Mouse (Mus musculus): ENCODE measurements at regions not wholly inside any gene's neighbourhood (a gene's known extent, or its start where the extent isn't known, plus 50 kb on each side); places are given as distances from the start of the nearest gene placed in this dataset.
A peak's percentile ranks its signal among the peaks of the same experiment; 100 is the strongest.

DNA sequence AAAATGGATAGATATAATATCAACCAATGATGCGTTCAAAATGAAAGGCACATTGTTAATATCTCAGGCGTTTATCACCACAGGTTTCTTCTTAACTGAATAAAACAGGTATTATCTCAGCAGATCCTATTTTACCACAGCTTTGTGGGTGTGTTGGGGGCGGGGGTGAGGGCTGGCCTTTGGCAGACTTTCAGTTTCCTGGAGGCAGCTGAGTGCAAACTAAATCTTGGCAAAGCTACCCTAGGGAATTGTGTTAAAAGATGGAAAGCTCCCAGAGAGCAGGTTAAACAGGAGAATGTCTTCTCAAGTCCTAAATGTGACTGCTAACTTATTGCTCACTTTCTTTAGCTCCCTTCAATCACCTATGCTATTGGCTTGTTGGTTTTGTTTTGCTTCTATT, 223.8 kb downstream of the Kdm4c start:
- Histone ChIP-seq H3K27me3 (ENCODE audit: control insufficient read depth, insufficient read depth, low read depth, low read length) (no peaks in the 10 kb centered on the region), H3K9me3 (replicated peaks; ENCODE audit: control insufficient read depth, low read length) (no peaks in the 10 kb centered on the region), H3K4me3 (ENCODE audit: low read depth, low read length) (no peak overlapping the region), H3K4me1 (ENCODE audit: control insufficient read depth, low read depth, low read length) (no peaks in the 10 kb centered on the region), H3K9ac (ENCODE audit: low read depth, low read length) (no peak overlapping the region), H3K27ac (ENCODE audit: low read length) (no peak overlapping the region), H3K36me3 (ENCODE audit: control insufficient read depth, insufficient read depth) (no peaks in the 10 kb centered on the region), H3K4me2 (ENCODE audit: low read depth, low read length) (no peak overlapping the region)
- no peak for ATAC-seq (ENCODE audit: low read depth)
- 37% methylated on average over 3 of the region's 3 CpGs for WGBS (ENCODE audit: insufficient replicate concordance)

DNA sequence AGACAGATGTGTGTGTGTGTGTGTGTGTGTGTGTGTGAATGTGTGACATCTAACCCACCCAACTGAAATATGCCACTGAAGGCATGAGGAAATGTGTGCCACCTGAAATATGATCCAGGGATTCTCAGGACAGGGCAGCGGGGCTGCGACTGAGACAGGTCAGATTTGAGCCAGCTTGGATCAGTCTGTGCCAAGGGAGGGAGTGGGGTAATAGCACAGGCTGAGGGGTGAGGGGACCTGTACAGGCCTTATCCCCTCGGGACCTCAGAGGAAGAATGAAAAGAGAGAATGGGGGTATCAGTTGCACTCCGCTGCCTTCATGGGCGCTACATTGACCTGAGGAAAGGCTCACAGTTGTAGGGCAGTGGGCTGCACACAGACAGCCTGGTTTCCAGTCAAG, 270.2 kb downstream of the Kdm4c start:
- Histone ChIP-seq H3K36me3 (ENCODE audit: control insufficient read depth, insufficient read depth) (no peaks in the 10 kb centered on the region), H3K27me3 (ENCODE audit: control insufficient read depth, insufficient read depth, low read depth, low read length) (no peaks in the 10 kb centered on the region), H3K9me3 (replicated peaks; ENCODE audit: control insufficient read depth, low read length) (no peaks in the 10 kb centered on the region), H3K4me3 (ENCODE audit: low read depth, low read length) (no peak overlapping the region), H3K9ac (ENCODE audit: low read depth, low read length) (no peak overlapping the region), H3K27ac (ENCODE audit: low read length) (no peak overlapping the region), H3K4me2 (ENCODE audit: low read depth, low read length) (no peak overlapping the region), H3K4me1 (ENCODE audit: control insufficient read depth, low read depth, low read length) (no peaks in the 10 kb centered on the region)
- ATAC-seq (ENCODE audit: low read depth), result no peak
- WGBS (ENCODE audit: insufficient replicate concordance), result 75% methylated on average over 5 of the region's 5 CpGs

- no peak overlapping the region for H3K27ac ChIP-seq (ENCODE audit: low read length)
- no peaks in the 10 kb centered on the region for H3K36me3 ChIP-seq (ENCODE audit: control insufficient read depth, insufficient read depth)
- H3K4me2 ChIP-seq (ENCODE audit: low read depth, low read length), result no peak overlapping the region
- WGBS (ENCODE audit: insufficient replicate concordance), result 48% methylated on average over 1 of the region's 1 CpGs
- H3K4me3 ChIP-seq (ENCODE audit: low read depth, low read length), result no peak overlapping the region
- H3K9me3 ChIP-seq (replicated peaks; ENCODE audit: control insufficient read depth, low read length), result no peaks in the 10 kb centered on the region
- H3K27me3 ChIP-seq (ENCODE audit: control insufficient read depth, insufficient read depth, low read depth, low read length), result no peaks in the 10 kb centered on the region
- no peak overlapping the region for H3K9ac ChIP-seq (ENCODE audit: low read depth, low read length)
- ATAC-seq (ENCODE audit: low read depth), result peak; percentile 41; the same call in 1 of the 2 replicates
- H3K4me1 ChIP-seq (ENCODE audit: control insufficient read depth, low read depth, low read length), result no peaks in the 10 kb centered on the region
Measured at GRCm38 (mm10) chr4:74553888-74554287, 311.6 kb downstream of the Kdm4c start.

- WGBS (ENCODE audit: insufficient replicate concordance), result 9% methylated on average over 2 of the region's 2 CpGs
- ATAC-seq (ENCODE audit: low read depth), result no peak
- no peak overlapping the region for H3K27ac ChIP-seq (ENCODE audit: low read length)
- H3K4me2 ChIP-seq (ENCODE audit: low read depth, low read length), result no peak overlapping the region
- no peak overlapping the region for H3K9ac ChIP-seq (ENCODE audit: low read depth, low read length)
- no peak overlapping the region for H3K4me3 ChIP-seq (ENCODE audit: low read depth, low read length)
- no peaks in the 10 kb centered on the region for H3K36me3 ChIP-seq (ENCODE audit: control insufficient read depth, insufficient read depth)
- H3K27me3 ChIP-seq (ENCODE audit: control insufficient read depth, insufficient read depth, low read depth, low read length), result no peaks in the 10 kb centered on the region
- H3K4me1 ChIP-seq (ENCODE audit: control insufficient read depth, low read depth, low read length), result no peaks in the 10 kb centered on the region
- no peaks in the 10 kb centered on the region for H3K9me3 ChIP-seq (replicated peaks; ENCODE audit: control insufficient read depth, low read length)
Measured at GRCm38 (mm10) chr4:74563565-74563964, 321.3 kb downstream of the Kdm4c start.

- no peak for ATAC-seq (ENCODE audit: low read depth)
- Histone ChIP-seq H3K4me3 (ENCODE audit: low read depth, low read length) (no peak overlapping the region), H3K36me3 (ENCODE audit: control insufficient read depth, insufficient read depth) (no peaks in the 10 kb centered on the region), H3K4me2 (ENCODE audit: low read depth, low read length) (no peak overlapping the region), H3K9me3 (replicated peaks; ENCODE audit: control insufficient read depth, low read length) (no peaks in the 10 kb centered on the region), H3K27me3 (ENCODE audit: control insufficient read depth, insufficient read depth, low read depth, low read length) (no peaks in the 10 kb centered on the region), H3K4me1 (ENCODE audit: control insufficient read depth, low read depth, low read length) (no peaks in the 10 kb centered on the region), H3K9ac (ENCODE audit: low read depth, low read length) (no peak overlapping the region), H3K27ac (ENCODE audit: low read length) (no peak overlapping the region)
- WGBS (ENCODE audit: insufficient replicate concordance), result 63% methylated on average over 1 of the region's 1 CpGs
Measured at GRCm38 (mm10) chr4:74586400-74586799, 344.1 kb downstream of the Kdm4c start.

DNA sequence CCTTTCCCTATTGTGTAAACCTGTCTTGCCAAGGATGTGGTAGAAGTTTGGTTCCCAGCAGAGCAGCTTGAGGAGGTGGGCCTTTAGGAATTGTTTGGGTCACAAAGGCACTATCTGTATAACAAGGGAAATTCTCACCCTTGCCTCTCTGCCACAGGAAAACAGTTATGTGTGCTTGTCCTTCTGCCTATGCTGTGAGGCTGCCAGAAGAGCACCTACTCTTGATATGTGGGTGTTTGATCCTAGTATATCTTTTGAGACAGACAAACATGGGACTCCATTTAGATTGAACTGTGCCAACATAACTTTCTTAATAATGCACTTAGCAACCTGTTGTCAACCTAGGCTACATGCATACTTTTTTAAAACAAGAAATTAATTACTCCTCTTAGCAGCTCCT, 344.8 kb downstream of the Kdm4c start:
- H3K4me1 ChIP-seq (ENCODE audit: control insufficient read depth, low read depth, low read length), result no peaks in the 10 kb centered on the region
- no peaks in the 10 kb centered on the region for H3K36me3 ChIP-seq (ENCODE audit: control insufficient read depth, insufficient read depth)
- no peak overlapping the region for H3K9ac ChIP-seq (ENCODE audit: low read depth, low read length)
- no peak overlapping the region for H3K4me2 ChIP-seq (ENCODE audit: low read depth, low read length)
- ATAC-seq (ENCODE audit: low read depth), result no peak
- H3K27ac ChIP-seq (ENCODE audit: low read length), result no peak overlapping the region
- H3K27me3 ChIP-seq (ENCODE audit: control insufficient read depth, insufficient read depth, low read depth, low read length), result no peaks in the 10 kb centered on the region
- no peaks in the 10 kb centered on the region for H3K9me3 ChIP-seq (replicated peaks; ENCODE audit: control insufficient read depth, low read length)
- H3K4me3 ChIP-seq (ENCODE audit: low read depth, low read length), result no peak overlapping the region

DNA sequence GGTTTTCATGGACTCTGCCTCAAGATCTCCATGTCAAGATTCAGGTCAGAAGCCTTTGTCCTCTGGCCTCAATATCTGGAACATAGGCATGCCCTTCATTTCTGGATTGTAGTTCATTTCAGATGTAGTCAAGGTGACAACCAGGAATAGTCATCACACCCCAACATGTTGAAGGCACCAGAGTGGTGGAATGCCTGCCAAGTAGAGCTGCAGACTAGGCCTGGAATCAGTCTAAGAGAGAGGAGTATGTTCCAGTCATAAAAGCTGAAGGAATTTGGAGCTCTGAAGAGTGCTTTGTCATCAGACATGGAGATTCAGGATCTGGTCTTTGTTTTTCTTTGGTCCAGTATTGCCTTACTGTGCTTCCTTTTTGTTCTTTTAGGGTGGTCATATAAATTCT, 346.5 kb downstream of the Kdm4c start:
- Histone ChIP-seq H3K4me1 (ENCODE audit: control insufficient read depth, low read depth, low read length) (no peaks in the 10 kb centered on the region), H3K4me2 (ENCODE audit: low read depth, low read length) (no peak overlapping the region), H3K9ac (ENCODE audit: low read depth, low read length) (no peak overlapping the region), H3K9me3 (replicated peaks; ENCODE audit: control insufficient read depth, low read length) (no peaks in the 10 kb centered on the region), H3K27me3 (ENCODE audit: control insufficient read depth, insufficient read depth, low read depth, low read length) (no peaks in the 10 kb centered on the region), H3K27ac (ENCODE audit: low read length) (no peak overlapping the region), H3K36me3 (ENCODE audit: control insufficient read depth, insufficient read depth) (no peaks in the 10 kb centered on the region), H3K4me3 (ENCODE audit: low read depth, low read length) (no peak overlapping the region)
- ATAC-seq (ENCODE audit: low read depth), result no peak

DNA sequence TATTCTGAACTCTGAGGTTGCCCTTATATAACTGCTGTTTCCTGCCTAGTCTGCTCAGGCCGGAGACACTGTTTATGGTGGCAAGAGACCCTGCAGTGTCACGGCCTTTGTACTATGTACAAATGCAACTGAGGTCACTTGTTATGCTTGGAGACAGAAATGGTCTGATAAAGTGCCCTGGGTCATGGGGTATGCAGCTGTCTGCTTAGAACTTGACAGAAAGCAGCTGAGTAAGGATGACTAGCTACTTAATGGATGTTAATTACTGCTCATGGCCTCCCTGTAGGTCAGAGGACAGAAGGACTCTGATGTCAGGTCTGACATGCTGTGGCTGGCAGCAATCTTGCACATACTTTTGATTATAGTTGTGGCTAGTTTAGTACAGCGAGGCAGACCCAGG, 370.7 kb downstream of the Kdm4c start:
- Histone ChIP-seq H3K9me3 (replicated peaks; ENCODE audit: control insufficient read depth, low read length) (no peaks in the 10 kb centered on the region), H3K4me3 (ENCODE audit: low read depth, low read length) (no peak overlapping the region), H3K27me3 (ENCODE audit: control insufficient read depth, insufficient read depth, low read depth, low read length) (no peaks in the 10 kb centered on the region), H3K36me3 (ENCODE audit: control insufficient read depth, insufficient read depth) (no peaks in the 10 kb centered on the region), H3K9ac (ENCODE audit: low read depth, low read length) (no peak overlapping the region), H3K27ac (ENCODE audit: low read length) (no peak overlapping the region), H3K4me2 (ENCODE audit: low read depth, low read length) (no peak overlapping the region), H3K4me1 (ENCODE audit: control insufficient read depth, low read depth, low read length) (no peaks in the 10 kb centered on the region)
- WGBS (ENCODE audit: insufficient replicate concordance), result 41% methylated on average over 3 of the region's 3 CpGs
- no peak for ATAC-seq (ENCODE audit: low read depth)

Data from liver, embryonic 16.5 days (tissue).